Mouse (Mus musculus): ENCODE data around the gene Clec2h.
"Not testable (repeated sequence)": the region's sequence is repeated elsewhere in the genome, so short reads cannot be mapped to it uniquely, and the experiment has no call there.

Gene Clec2h

GRCm38 (mm10) chr6:128662206-128662605 is at the start of gene Clec2h:
TSS of gene Clec2h (plus strand) at chr6:128662385.
- in situ Hi-C loops (cut with MseI, MboI) = no loop called here

- in situ Hi-C loops (cut with MseI, MboI) = no loop called here
Measured at GRCm38 (mm10) chr6:128622733-128623132, 39.5 kb upstream of the Clec2h start.

- in situ Hi-C loops (cut with MseI, MboI) = not testable (repeated sequence)
Measured at GRCm38 (mm10) chr6:128623433-128623832, 38.8 kb upstream of the Clec2h start, which contains the start of gene Klrb1a. TSS of gene Klrb1a (minus strand) at chr6:128623533.

- in situ Hi-C loops (cut with MseI, MboI) = no loop called here
Measured at GRCm38 (mm10) chr6:128624425-128624824, 37.8 kb upstream of the Clec2h start.

- in situ Hi-C loops (cut with MseI, MboI) = not testable (repeated sequence)
Measured at GRCm38 (mm10) chr6:128625246-128625645, 36.9 kb upstream of the Clec2h start.

GRCm38 (mm10) chr6:128629771-128630739 is 32.1 kb upstream of the Clec2h start:
- in situ Hi-C loops (cut with MseI, MboI) = loop anchor here (5.0 to 10.0 kb wide), 2 partner anchors 125 to 127 kb away; no protein-coding TSS in a partner anchor

- in situ Hi-C loops (cut with MseI, MboI) = loop anchor here (5.0 to 10.0 kb wide), 2 partner anchors 124 to 126 kb away; no protein-coding TSS in a partner anchor
Measured at GRCm38 (mm10) chr6:128630912-128631905, 31.0 kb upstream of the Clec2h start.

GRCm38 (mm10) chr6:128640673-128641072 is 21.5 kb upstream of the Clec2h start:
- in situ Hi-C loops (cut with MseI, MboI) = no loop called here

- in situ Hi-C loops (cut with MseI, MboI) = no loop called here
Measured at GRCm38 (mm10) chr6:128641116-128641716, 21.0 kb upstream of the Clec2h start.

- in situ Hi-C loops (cut with MseI, MboI) = no loop called here
Measured at GRCm38 (mm10) chr6:128643999-128644398, 18.2 kb upstream of the Clec2h start.

GRCm38 (mm10) chr6:128644694-128645093 is 17.5 kb upstream of the Clec2h start:
- in situ Hi-C loops (cut with MseI, MboI) = not testable (repeated sequence)

- in situ Hi-C loops (cut with MseI, MboI) = not testable (repeated sequence)
Measured at GRCm38 (mm10) chr6:128645708-128646107, 16.5 kb upstream of the Clec2h start.

- in situ Hi-C loops (cut with MseI, MboI) = no loop called here
Measured at GRCm38 (mm10) chr6:128649681-128650080, 12.5 kb upstream of the Clec2h start.

- in situ Hi-C loops (cut with MseI, MboI) = no loop called here
Measured at GRCm38 (mm10) chr6:128650187-128650586, 12.0 kb upstream of the Clec2h start.

- in situ Hi-C loops (cut with MseI, MboI) = not testable (repeated sequence)
Measured at GRCm38 (mm10) chr6:128650827-128651226, 11.4 kb upstream of the Clec2h start.

- in situ Hi-C loops (cut with MseI, MboI) = no loop called here
Measured at GRCm38 (mm10) chr6:128652938-128653337, 9.2 kb upstream of the Clec2h start.

GRCm38 (mm10) chr6:128661249-128661648 is 936 bp upstream of the Clec2h start:
- in situ Hi-C loops (cut with MseI, MboI) = no loop called here

GRCm38 (mm10) chr6:128669936-128670335 is 7.8 kb downstream of the Clec2h start:
- in situ Hi-C loops (cut with MseI, MboI) = no loop called here

- in situ Hi-C loops (cut with MseI, MboI) = no loop called here
Measured at GRCm38 (mm10) chr6:128679574-128679973, 17.4 kb downstream of the Clec2h start.

- in situ Hi-C loops (cut with MseI, MboI) = no loop called here
Measured at GRCm38 (mm10) chr6:128701691-128702090, 39.5 kb downstream of the Clec2h start.

- in situ Hi-C loops (cut with MseI, MboI) = no loop called here
Measured at GRCm38 (mm10) chr6:128722959-128723358, 60.8 kb downstream of the Clec2h start, which contains the start of gene Klrb1. TSS of gene Klrb1 (minus strand) at chr6:128723059.

Measured in mouse trophoblast stem cell (cell line).